Mouse (Mus musculus): ENCODE data around the gene Slc37a1.

GRCm38 (mm10) chr17:31315046-31315792, 28.6 kb downstream of the Slc37a1 start:
- no peak for TF ChIP-seq POLR2A (IDR thresholded peaks at IDR 0.05; ENCODE audit: extremely low read depth, insufficient read depth, low read length)
- no peak for TF ChIP-seq CTCF (IDR thresholded peaks at IDR 0.05; ENCODE audit: extremely low read depth, insufficient read depth, low read length)

All from cortical plate, adult 2 months (tissue).